Mouse (Mus musculus) layer of hippocampus, adult 9-11 months (tissue): ENCODE data around the gene Dgkg.

ENCODE experiments used
- DNase-seq: peaks from one replicate; pipeline ENCODE4 v3.0.0; 2022

The Dgkg gene

DNA sequence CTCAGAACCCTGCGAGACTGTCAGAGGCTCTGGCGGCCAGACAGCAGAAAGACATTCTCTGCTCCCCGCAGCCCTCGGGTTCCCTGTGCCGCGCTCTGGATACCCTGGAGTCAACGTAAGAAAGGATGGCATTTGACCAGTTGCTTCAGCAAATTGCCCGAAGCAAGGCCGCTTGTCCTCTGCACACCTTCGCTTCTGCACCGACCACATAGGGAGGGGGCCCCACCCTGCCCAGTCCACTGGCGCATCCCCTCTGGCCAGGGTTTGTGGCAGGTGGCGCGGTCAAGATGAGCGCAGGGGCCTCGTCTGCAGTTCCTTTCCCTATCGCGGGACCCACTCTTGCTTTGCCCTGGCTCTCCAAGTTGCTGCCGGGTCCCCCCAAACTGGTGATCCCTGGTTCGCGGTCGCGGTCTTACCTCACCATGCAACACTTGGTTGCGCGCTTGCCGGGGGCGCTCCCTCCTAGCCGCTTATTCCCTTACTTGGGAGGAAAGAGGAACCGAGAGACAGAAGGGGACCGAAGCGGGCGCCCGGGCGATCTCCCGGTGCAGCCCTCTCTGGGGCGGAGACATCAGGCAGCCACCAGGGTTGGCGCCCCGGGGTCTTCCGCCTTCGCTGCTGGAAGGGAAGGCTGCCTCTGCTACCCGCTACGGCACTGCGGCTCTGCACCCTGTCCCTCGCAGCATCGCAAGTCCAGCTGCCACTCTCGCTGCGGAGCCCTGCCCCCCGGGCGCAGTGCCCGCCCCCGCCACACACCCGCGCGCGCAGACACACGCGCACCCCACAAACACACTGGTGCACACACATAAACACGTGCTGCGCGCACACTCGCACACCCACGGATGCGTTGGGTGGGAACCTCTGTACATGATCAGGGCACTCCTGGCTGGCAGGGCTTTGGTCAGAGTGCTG is at the start of gene Dgkg:
Gene Dgkg, minus strand, starts transcription at position 689 of the 912 bp plus-strand sequence.
- peak; percentile 82 for DNase-seq

DNA sequence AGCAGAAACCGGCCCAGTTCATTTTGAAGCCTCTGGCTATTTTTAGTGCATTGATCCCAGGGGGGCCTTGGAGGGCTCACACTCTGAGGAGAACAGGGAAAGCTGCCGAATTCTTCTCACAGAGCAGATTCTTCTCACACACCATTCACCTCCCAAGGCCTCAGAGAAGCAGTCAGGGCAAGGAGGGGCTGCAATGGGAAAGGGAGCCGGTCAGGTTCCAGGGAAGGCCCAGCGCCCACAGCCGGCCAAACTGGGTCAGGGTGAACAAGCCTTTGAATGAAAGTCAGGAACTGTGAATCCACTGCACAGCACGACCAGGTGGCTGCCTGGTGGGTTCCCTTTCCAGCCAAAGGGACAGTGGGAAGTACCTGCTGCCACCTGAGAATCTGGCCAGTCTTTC is 47.9 kb upstream of the Dgkg start:
- no peak for DNase-seq

DNA sequence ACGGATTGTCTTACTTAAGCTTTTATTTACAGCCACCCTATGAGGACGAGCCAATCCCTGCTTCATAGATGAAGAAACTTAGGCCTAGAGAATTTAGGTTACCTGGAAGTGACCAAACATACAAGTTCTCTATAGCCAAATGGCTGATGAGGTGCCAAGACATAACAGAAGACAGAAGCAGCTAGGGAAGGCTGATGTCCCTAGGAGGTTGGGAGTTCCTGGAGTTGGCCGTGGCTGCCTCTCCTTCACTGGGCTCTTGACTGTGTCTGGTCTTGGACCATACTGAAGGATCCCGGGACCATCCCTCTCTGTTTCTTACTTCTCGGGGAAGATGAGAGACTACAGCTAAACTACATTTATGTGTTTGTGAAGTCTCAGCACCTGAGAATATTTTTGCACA is 47.1 kb upstream of the Dgkg start:
- no peak for DNase-seq

DNA sequence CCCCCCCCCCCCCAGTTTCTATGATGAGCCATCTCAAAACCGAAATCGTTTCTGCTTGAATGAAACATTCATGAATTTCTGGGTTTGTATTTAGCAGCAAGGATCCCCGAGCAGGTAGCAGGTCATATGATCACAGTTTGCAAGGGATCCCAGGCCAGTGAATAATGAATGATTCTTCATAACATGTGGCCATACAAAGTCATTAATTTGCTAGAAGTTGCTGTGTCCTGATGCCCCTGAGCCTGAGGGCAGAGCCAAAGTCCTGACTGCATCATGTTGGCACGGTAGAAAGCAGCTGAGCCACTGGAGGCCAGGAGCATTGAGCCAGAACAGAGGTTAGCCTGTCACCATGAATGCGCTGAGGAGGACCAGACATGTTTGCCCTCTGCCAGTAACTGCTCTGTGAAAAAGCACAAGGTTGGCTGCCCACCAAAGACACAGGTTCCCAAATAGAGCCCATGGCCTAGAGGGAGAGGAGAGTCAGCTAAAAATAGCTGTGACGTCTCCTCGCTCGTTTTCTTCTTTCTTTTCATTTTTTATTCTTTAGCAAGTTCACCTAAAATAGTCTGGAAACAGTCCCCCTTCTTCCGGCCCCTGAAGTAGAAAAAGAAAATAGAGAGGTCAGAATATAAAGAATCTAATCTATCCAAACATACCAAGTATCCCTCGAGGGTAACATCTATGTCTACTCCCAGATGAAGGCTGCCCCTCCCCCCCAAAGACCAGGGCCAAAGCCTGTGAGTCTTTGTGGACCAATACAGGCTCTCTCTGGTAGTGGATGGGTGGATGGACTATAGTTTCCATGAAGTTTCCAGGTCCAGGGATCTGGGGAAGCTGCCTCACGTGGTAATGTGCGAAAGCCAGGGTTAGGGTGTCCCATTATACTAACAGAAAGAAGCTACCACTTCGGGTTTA is 42.1 kb upstream of the Dgkg start:
- DNase-seq, result no peak

DNA sequence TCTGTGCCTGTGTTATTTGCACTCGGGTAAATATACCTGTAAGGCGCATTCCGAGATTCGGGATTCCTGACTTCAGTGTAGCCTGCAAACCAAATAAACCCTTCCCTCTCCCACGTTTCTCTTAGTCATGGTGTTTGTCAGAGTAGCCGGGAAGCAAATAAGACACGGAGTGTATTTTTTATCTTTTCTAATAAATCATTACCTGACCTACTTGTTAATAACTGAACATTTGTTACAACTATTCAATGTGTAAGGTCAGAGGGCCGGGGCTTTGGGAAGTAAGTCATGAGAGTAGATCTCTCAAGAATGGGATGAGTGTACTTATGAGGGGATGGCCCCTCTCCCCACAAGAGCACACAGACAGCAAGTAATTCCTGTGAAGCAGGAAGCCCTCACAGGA is 41.1 kb upstream of the Dgkg start:
- no peak for DNase-seq

DNA sequence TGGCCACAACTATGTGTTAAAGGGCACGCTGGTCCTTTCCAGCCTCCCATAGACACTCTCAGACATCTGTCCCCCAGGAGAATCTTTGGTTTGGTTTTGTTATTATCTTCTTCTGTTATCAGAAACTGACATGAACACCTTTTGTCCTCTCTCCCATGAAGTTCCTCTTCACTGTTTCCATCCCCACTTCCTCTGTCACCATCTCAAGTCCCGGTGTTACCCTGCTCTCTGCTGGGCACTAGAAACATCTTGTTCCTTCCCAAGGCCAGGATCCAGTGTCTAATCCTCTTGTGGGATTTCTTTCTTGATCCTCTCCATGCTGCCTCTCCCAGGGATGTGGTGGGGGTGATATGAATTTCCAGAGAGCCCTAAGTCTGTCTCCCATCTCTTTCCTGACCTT is 32.6 kb upstream of the Dgkg start:
- no peak for DNase-seq

DNA sequence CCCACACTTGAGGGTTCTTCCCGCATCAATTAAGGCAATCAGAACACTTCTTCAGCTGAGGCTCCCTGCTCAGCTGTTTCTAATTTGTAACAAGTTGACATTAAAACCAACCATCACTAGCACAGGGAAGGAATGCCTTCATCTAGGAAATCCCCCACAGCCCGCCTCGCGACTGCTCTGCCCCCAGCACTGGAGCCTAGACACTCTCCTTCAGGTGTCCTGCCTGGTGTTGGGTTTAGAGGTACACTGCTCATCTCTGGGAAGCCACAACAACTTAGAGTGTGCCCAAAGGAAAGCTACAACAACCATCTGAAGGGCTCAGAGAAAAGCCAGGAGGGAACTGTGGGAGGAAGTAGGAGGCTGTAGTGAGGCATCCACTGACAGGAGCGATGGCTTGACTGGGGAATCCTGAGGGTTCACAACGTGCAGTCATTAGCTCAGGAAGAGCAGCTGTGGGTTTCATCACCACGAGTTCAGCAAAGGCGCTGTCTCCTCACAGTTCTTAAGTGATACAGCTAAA is 30.8 kb upstream of the Dgkg start:
- peak; percentile 55 for DNase-seq

DNA sequence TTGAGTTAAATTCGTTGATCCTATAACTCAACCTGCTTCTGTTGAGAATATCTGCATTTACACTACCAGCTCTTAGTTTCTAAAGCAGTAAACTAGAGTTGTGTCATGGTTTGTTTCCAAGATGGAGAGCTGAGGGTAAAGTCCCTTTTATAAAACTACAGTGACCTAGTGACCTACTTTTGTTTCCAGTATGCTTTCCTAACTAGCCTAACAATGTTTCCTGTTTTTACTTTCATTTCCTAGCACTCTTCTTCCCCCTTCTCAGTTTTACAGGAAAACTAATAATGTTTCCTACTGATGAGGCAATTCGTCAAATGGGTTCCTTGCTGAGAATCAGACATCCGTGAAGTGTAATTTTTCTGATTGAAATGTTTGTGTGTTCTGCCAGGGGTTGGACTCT is 26.6 kb upstream of the Dgkg start:
- DNase-seq, result no peak

DNA sequence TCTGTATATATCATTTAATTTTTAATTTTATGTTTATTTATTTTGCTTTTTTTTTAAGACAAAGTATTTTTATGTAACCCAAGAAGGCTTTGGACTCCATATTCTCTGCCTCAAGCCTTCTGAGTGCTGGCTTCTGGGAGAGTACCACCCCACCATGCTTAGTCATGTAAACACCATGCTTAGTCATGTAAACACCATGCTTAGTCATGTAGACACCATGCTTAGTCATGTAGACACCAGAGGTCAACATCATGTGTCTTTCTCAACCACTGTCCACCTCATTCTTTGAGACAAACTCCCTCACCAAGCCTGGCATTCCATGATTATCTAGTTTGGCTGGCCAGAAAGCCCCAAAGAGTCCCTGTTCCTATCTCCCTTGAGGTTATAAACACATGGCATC is 25.7 kb upstream of the Dgkg start:
- no peak for DNase-seq

DNA sequence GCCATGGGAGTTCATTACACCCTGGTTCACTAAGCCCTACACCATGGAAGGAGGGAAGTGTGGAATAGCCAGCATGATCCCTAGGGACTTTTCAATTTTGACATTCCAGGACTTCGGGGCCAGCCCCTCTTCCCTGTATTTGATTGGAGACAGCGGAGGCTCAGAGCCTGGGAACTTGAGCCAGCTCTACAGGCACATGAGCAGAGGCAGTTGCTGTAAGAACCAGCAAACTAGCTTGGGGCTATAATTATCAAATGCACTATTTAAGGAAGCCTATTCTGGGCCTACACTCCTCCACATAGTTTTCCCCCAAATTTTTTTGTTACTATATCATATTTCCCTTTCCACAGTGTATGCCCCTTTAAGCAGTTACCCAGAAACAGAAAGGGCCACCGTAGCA is 22.6 kb upstream of the Dgkg start:
- DNase-seq, result no peak

DNA sequence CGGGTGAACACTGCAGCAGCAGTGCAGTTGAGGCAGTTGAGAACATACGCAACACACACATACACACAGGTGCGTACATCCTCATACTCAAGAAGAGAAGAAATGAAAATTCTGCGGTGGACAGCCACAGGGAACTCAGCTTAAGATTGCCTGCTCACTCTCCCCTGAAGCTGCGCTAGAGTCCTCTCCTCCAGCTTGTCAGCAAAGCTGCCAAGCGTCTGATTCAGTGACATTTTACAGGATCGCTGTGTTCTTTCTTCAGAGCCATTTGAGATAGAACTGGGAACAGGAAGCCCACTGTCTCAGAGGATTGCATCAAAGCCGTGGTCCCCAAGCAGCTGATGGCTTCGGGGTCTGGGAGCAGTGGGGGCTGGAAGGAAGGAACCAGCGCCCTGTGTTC is 17.6 kb upstream of the Dgkg start:
- DNase-seq, result peak; percentile 34

DNA sequence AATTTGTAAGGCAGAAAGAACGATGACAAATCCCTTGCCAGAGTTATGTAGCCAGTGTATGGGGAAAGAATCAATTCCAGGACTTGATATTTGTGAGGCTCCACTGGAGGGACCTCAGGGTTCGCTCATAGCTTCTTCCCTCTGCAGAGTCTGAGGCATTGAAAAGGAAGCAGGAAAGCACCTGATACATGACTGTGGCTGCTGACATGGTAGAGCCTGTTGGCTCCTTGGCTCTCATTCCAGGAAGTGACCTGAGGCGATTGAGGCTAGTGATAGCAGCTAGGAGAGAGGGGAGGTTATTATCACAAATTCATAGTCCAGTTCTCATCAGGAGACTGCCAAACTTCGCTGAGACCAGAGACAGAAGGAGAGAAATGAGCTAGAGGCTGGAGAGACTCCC is 17.1 kb upstream of the Dgkg start:
- DNase-seq, result no peak

DNA sequence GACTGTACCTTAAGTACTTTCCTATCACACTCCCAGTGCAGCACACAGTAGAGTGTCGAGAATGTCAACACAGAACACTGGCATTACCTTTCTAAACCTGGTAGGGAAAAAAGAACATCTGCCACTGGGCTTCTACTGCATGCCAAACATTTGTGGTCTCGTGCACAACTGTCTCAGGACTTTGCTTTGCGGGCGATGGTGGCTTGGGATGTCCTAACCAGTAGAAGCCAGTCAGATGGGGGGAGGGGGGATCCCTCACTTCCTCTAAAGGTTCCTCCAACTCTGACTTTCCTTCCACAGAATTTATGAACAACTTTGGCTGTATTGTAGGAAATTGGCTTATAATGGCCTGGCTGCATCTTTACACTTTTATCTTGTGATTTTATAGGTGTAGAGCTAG is 7.0 kb upstream of the Dgkg start:
- DNase-seq, result no peak

DNA sequence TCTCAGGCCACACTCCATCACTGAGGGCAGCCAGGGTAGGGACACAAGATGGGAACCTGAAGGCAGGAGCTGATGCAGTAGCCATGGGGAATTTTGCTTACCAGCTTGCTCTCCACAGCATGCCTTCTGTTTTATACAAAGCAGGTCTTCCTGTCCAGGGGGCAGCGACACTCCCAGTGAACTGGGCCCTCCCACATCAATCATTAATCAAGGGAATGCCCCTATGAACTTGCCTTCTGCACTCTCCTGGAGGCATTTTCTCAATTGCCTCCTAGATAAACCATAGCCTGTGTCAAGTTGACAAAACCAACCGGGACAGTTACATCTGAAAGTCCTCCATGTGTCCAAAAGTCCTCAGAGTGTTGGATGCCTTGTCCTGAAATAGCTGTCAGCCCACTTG is 6.1 kb upstream of the Dgkg start:
- DNase-seq, result no peak

DNA sequence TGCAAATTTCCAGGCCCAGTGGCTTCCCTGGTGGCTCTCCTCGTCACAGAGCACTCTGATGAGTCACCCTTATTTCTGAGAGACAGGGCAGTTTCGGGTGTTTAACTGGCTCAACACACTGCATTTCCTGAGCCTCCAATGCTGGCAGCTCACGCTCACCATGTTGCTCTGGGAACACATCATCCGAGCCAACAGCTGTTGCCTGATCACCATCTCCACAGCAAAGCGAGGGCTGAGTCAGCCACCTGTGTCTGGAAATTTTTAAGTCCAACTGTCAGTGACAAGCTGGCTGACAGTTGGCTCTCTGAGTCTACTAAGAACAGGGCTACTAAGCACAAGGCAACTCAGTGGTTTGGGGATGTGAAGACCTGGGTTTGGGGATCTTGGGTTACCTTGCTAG is 4.1 kb upstream of the Dgkg start:
- peak; percentile 85 for DNase-seq

DNA sequence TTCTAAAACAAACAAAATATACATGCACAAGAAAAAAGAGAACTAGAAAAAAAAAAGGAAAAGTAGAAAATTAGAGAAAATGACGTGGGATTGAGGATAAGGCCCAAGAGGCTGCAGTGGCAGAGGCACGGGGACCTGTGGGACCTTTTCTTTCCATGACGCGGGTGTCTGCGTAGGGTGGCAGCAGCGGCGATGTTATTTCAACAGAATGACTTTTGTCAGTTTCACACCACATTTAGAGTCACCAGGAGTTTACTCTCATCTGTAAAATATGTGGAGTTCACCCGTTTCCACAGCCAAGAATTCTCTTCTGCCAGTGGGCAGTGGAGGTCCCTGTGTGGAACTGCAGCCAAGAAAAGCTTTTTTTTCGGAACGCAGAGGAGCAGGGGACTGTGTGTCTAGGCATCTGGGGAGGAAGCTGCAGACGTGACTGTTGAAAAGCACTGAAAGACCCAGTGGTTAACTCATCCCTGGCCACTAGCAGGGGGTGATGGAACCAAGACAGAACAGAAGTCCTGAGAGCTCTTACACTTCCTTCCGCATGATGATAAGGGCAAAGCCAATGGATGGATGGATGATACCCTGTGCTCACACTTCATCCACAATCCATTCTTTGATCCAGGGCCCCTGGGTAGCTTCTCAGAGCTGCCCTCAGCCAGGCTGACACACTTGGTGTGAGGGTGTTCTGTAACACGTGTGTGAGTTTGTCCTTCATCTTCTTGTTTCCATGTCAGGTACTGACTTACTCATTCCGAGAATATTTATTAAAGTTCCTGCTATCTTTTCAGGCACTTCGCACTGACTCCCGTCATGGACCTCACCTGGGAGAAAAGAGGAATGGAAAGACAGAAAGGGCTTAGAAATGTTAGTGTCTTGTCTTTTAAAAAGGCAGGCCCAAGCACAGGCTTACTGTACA is 1.1 kb upstream of the Dgkg start:
- DNase-seq, result no peak

DNA sequence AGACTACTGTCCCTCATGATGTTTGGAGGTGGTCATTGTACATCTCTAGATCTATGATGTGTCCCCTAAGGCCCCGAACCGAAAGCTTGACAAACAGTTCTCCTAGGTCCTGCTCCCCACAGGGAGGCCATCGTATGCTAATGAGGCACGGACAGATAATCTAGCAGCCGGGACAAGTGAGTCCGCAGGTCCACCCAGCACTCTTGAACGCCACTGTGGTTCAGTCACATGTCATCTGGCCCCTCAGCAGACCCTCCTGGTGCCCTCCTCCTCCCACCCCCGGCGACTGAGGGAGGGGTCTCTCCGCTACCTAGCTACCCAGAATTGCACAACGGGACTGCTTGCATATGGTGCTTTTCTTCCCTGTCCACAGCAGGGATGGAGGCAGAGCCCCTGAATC is 1.2 kb downstream of the Dgkg start:
- no peak for DNase-seq

DNA sequence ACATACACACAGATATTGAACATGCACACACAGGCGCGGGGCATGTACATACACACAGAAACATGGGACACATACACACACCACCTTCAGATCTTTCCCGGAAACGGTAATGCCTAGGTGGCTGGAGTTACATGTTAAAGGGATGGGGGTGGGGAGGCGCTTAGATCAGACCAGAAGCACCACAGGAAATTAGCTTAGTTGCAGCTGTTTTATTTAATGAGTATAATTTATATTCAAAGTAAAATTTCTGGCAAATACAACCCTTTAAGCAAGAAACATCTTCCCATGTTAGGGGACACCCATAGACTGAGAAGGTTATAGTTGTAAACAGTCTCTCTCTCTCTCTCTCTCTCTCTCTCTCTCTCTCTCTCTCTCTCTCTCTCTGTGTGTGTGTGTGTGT is 1.8 kb downstream of the Dgkg start:
- peak; percentile 16 for DNase-seq

DNA sequence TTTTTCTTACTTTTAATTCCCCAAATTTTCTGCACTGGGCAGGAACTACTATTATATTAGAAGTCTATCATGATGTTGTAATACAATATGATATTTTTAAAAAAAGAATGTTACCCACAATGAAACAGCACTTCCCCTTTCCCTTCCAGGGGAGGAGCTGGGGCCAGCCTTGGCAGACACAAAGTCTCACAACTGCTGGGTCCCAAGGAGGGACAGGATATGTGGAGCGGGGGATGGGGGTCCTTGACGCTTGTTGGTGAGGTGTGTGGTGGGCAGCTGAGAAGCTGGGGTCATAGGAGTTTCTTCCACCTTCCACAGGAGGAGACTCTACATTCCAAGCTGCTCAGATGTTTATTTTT is 2.6 kb downstream of the Dgkg start:
- no peak for DNase-seq

DNA sequence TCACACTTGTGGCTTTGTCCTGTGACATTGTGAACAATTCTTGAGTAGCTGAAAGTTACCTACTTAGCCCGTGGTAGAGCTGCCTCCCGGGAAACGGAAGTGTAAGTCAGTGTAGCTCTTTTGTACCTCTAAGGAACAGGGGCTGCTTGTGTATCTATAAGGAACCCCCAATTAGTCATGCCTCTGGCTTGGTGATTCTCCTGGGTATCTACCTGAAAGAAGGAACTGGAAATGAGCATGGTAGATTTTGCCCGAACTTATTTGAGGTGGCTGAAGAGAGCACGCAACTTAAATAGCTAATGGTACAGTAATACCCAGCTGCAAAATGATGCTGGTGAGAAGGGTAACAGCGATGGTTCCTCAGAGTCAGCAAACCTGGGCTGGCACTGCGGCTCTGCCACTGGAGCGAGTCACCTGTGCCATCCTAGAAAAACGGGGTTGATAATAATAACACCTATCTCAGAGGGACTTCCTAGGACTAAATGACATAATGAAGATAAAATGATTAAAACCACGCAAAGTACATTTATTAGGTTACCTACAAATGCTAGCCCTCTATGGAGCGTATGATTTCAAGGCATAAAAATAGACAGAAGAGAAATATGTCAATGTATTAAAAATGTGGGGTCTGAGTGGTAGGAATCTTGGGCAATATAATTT is 3.1 kb downstream of the Dgkg start:
- no peak for DNase-seq

DNA sequence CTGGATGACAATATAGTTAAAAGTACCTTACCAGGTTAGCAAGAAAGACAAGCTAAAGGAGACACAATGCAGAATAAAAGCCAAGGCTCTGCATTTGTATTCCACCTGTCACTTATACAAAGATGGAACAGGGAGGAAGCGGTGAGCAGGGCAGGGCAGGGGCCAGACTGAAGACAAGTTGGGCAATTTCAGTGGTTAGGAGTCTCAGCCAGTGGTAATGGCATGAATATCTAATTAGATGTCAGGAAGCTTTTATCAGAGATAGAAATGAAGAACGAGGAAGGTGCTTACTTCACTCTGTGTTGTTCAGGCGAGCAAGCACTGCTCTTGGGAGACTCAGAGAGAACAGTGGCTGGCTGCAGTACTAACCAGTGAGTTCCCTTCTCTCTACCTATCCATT is 5.8 kb downstream of the Dgkg start:
- DNase-seq, result no peak

DNA sequence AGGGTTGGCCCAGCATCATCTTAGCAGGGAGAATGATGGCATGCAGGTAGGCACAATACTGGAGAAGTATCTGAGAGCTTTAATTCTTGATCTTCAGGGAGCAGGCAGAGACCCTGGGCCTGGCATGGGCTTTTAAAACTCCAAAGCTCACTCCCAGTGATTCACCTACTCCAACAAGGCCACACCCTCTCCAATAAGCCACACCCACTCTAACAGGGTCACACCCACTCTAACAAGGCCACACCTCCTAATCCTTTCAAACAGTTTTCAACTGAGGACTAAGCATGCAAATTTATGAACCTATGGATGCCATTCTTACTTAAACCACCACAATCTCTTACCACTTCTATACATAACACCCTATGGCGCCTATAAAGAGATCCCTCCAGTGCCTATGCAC is 11.8 kb downstream of the Dgkg start:
- DNase-seq, result no peak
